Mouse (Mus musculus) mesoderm, embryonic 11.5 days (tissue): ENCODE data around the gene Mmp28.

ENCODE experiments used
- DNase-seq: peaks from one replicate; pipeline ENCODE4 v3.0.0-alpha.2; 2012; ENCODE audit warnings: low read depth, low spot score

The Mmp28 gene

DNA sequence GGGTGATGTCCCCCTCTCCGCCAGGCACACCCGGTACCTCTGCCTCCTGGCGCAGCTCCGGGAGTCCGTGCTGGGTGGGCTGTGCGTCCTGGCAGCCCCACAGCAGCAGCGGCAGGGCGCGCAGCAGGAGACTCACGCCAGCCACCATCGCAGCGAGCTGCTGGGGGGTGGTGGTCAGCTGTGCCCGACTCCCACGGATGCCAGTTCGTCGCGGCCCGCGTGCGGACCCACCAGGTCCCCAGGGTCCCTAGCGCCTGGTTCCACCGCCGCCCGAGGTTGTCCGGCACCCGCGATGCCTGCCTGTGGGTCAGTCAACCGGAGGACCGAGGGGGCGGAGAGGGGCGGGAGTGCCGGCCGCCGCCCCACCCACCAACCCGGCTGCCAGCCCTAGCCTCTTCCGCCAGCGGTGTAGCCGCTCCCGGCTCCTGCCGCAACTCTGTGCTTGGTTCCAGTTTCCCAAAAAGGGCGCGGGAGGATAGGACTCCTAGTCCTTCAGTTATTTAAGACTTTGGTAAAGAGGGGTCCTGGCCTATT lies at the start of gene Mmp28:
TSS of gene Mmp28 (minus strand) at position 361 of the 534 bp plus-strand sequence.
- DNase-seq: peak; percentile 21

DNA sequence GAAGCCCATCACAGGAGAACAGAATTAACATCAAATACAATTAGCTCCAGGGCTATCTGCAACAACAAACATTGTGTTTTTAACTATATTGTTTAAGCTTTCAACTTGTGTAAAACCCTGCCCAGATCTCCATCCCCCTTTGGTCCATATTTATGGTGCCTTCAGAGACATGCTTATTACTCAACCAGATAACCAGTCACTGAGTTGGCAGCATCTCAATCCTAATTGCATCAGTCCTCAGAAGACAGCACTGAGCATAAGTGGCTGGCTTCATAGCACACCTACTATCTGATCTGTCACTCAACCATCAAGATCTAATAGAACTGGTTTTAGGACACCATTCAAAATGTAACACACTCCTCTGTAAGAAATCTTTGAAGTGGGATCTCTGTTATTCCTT lies 46.6 kb upstream of the Mmp28 start:
- DNase-seq: no peak

DNA sequence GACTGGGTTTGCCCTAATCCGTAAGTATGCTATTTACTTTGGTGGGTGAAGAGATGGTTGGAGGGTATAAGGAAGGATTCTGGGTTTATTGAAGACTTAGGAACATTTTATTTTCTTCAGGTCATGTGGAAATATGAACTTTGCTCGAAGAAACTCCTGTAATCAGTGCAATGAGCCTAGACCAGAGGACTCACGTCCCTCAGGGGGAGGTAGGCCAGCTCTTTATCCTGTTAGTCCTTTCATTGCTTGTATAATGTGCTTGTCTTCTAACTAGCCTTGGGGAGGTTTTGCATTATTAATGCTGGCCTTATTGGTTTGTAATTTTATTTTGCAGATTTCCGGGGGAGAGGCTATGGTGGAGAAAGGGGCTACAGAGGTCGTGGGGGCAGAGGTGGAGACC lies 41.4 kb upstream of the Mmp28 start:
- no peak for DNase-seq

DNA sequence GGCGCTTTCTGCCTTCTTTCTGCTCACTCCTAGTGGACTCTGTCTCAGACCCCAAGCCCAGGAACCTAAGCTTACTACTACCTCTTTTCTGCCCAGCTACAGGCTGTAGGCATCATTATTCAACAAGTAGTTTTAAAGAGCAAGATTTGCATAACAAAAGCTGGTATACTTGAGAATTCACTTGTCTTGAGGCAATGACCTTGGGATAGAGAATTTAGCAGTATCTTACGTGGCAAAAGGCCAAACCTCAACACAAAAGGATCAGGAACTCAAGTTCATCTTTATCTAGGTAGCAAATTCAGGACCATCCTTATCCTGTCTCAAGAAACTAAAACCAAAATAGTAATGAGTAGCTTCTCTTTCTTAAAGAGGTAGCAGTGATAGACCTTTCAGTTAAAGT lies 32.7 kb upstream of the Mmp28 start:
- DNase-seq: no peak

DNA sequence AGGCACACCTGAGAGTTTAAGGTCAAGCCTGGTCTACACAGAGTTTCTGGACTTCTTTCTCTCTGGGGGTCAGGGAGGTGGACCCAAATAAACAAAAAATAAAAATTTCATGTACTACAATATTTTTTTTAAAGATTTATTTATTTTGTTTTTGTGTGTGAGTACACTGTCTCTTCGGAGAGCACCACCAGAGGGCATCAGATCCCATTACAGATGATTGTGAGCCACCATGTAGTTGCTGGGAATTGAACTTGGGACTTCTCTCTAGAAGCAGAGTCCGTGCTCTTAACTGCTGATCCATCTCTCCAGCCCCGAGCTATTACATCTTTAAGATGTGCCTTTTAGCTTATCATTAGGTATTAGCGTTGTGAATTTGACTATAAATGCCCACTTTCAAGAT lies 28.6 kb upstream of the Mmp28 start:
- DNase-seq: no peak

DNA sequence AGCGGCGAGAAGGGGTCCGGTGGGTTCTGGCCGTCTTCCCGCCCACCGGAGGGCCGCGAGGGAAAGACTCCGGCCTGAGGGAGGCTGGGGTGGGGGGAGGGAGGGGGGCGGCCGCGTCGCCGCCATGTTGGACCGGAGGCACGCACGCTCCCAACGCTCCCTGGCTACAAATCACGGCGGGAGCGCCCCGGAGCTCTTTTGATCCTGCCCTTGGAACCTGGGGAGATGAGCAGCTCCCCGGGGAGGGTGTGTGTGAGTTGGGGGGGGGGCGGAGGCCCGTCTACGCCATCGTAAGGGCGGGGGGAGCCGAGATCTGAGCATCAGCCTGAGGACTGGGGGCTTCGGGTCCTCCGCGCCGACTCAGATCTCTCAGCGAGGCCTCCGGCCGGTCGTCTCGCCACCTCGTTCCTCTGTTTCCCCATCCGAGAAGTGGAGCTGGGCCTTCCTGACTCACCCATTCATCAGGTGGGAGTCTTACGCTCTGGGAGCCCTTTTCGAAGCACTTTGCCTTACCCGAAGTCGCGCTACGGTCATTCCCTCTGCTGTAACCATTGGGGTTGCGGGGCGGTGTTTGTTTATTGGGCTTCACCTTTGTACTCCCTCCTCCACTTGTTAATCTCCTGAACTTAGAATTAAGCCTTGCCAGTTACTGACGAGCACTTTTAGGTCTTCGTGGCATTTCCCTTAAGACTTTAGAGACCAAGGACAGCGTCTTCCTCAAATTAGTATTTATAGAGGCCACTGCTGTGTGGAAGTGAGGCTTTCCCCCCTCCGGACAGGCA lies 10.6 kb upstream of the Mmp28 start:
- no peak for DNase-seq

DNA sequence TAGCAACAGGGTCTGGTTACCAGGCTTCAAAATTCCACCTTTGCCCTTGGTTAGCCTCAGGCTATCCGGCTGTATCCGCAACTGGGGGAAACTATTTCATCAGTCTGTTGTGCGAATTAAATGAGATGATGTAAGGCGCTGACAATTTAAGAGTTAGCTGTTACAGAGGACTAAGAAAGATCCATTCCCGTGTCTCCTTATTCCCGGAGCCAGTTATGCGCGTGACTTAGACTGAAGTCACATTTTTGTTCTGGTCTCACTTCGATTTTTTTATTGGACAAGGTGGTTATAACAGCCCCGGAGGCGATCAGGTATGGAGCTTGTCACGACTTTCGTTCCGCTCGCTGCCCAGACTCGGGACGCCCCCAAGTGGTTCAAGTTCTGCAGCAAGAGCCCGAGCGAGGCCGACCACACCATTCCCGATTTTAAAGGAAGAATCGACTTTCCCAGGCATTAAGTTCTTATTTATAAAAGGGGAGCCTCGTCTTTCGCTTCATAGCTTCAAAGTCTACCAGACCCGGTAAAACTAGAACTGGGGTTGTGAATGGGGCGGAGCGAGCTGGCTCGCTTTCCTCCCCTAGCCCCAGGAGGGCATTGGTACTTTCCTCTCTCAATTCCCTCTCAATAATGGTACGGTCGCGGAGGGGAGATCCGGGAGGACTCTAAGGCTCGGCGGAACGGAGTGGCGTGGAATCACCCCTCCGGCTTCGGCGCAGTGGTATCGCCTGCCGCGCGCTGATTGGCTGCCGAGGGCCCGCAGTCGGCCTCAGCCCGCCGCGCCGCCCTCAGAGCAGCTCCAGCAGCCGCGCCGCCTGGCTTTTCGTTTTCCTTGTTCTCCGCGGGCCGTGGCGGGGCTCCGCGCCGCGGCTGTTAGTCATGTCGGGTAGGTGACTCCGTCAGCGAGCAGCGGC lies 9.7 kb upstream of the Mmp28 start, which contains the start of gene Taf15:
TSS of gene Taf15 (plus strand) at position 763 of the 911 bp plus-strand sequence.
- DNase-seq: peak; percentile 99

DNA sequence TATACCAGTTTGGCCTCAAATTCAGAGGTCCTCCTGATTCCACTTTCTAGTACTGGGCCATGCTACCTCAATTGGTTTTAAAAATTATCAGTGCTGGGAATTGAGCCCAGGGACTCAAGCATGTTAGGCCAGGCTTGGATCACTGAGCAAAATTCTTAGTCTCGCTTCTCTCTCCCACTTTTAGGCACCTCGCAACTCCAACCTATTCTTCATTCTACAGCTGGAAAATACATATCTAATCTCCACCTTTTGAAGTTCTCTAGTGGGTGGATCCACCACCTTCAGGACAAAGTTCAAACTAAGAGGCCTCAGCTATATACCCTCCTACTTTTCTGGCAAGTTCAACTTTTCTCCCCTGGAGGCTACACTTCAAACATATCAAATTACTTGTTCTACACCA lies 8.9 kb upstream of the Mmp28 start:
- DNase-seq: no peak

GRCm38 (mm10) chr11:83468765-83469164 lies 5.9 kb upstream of the Mmp28 start:
- DNase-seq: no peak

GRCm38 (mm10) chr11:83467120-83467652 lies 4.3 kb upstream of the Mmp28 start:
- DNase-seq: no peak

DNA sequence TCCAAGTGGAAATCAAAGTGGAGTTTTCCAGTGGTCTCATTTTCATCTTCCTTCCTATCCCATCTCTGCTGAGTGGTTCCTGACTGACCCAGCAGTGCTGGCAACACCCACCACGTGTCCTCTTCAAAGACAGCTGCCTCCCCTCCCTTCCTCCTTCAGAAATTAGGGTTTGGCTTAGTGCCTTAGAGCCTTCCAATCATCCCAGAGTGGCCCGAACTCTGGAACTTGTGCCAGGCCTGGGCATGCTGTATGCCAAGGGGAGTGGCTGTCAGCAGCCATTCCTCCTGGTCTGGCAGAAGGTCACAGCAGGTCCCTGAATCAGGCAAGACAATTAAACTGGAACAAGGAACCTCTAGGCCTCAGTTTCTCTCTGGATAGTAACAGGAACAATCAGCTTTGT lies 3.1 kb upstream of the Mmp28 start:
- DNase-seq: no peak

DNA sequence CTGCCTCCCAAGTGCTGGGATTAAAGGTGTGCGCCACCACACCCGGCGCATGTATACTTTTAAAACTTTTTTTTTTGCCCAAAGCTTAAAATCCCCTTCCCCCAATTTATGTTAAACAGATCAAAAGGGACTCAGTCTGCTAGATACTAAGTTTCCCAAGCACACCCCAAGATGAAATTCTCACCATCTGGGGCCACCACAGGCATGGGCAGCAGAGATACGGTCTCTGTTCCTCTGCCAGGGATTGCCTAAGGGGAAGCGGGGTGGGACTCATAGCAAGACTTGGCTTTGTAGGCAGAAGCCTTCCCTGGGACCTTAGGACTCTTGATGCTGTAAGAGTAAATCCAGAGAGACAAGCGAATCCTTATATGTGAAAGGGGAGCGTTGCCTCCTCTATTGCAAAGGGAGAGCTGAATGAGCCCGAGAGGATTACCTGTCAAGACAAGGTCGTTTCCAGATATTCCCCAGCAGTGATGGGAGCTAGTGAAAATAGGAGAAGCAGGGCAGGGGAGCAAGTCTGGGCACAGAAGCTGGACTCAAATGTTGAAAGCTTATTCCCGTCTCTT lies 1.3 kb downstream of the Mmp28 start:
- no peak for DNase-seq

DNA sequence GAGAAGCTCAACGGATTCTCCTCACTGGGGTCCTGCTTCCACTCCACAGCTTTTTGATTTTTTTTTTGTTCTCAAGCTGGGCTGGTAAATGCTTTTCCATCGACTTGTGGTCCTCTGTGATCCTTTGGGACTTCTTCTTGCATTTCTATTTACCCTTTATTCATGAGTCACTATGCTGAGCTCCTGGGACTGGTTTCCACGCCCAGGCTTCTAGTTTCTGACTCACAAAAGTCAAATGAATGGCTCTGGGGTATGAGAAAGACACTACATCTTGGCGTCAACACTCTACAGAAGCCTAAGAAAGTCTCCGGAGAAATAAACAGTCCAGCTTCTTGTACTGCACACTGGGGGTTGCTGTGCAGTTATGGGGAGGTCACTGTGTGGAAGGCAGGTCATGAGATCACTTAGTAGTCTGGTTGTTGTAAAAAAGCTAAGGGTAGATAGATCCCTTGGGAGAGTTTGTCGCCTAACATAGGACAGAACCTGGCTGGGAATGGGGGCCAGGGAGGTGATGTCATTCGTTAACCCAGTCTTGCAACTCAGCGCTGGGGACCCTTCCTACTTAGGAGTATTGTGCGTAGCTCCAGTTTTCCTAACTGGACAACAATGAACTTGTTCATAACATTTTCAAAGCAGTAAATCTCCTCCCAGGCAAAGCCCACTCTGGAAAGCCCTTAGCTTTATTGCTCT lies 4.8 kb downstream of the Mmp28 start:
- no peak for DNase-seq

GRCm38 (mm10) chr11:83457257-83457656 lies 5.6 kb downstream of the Mmp28 start:
- DNase-seq: no peak

- no peak for DNase-seq
Observed at GRCm38 (mm10) chr11:83455608-83456007, 7.3 kb downstream of the Mmp28 start.

- DNase-seq: no peak
Observed at GRCm38 (mm10) chr11:83454548-83454947, 8.3 kb downstream of the Mmp28 start.

- no peak for DNase-seq
Observed at GRCm38 (mm10) chr11:83451281-83451680, 11.6 kb downstream of the Mmp28 start.

DNA sequence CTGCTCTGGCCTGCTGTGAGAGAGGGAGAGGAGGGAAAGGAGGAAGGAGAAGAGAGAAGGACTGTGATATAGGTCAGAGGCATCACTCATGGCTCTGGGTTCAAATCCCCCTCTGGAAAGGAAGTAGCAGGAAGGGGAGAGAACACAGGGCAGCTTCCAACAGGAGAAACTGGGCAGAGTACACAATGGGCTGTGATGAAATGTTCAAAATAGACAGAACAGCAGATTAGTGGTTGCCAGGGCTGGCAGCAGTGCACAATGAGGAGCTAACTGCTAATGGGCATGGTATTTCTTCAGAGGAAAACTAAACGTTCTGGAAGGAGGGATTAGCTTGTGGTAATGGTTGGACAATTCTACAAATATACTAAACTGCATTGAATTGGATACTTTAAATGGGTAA lies 12.3 kb downstream of the Mmp28 start:
- no peak for DNase-seq

DNA sequence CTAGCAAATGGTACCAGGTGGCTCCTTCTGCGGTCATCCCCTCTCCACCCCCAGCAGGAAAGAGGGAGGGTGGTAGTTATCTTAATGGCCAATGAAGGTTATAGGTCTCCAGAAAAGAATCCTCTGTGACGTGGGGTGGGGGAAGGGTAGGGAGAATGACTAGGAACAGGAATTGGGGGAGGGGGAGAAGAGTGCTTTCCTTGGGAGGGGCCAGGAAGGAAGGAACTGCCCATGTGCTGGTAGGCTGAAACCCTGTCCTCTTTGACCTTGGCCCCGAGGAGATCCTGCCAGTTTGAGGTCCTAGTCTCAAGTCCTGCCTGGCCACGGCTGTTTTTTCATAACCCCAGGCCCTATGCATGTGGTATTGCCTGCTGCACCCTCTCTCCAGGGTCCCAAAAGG lies 13.6 kb downstream of the Mmp28 start:
- DNase-seq: no peak

GRCm38 (mm10) chr11:83448927-83449236 lies 14.0 kb downstream of the Mmp28 start:
- DNase-seq: no peak
